Mouse (Mus musculus): ENCODE data around the gene Trnt1.

Trnt1 gene

DNA sequence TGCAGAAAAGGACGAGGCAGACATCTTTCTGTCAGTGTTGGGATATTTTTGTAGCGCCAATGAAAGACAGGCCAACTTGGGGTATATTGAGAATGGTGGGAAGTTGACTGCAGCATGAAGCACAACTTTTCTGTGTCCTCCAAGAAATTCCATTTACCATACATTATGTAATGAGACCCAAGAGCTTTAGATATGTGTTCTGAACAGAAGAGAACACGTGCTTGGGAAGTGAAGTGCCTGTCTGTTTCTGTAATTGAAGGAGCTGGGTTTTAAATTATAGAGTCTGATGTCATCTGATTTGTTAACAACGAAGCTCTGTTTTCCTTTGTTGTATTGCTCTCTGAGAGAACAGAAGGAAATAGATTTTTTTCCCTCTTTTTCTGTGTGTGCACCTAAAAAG is 1.1 kb downstream of the Trnt1 start:
- in situ Hi-C loops (cut with MboI; ENCODE audit: low sequenced_read_pairs) = no loop called here

GRCm38 (mm10) chr6:106787138-106787537 is 18.2 kb downstream of the Trnt1 start:
- in situ Hi-C loops (cut with MboI; ENCODE audit: low sequenced_read_pairs) = no loop called here

DNA sequence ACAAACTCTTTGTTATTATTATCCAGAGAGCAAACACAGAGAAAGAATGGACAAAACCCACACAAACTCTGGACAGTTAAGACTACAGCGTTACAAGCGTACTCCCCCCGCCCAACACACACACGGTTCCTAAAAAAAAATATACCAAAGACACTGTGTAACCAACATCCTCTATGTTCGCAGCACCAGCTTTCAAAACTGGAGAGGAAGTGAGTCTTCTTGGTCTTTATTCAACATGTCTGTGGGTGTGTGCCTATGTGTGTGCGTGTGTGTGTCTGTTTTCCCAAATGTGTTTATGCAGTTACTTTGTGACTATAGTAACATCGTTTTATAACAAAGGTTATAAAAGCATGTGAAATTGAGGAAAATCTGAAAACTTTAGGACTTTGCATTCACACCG is 22.5 kb downstream of the Trnt1 start:
- in situ Hi-C loops (cut with MboI; ENCODE audit: low sequenced_read_pairs) = no loop called here

DNA sequence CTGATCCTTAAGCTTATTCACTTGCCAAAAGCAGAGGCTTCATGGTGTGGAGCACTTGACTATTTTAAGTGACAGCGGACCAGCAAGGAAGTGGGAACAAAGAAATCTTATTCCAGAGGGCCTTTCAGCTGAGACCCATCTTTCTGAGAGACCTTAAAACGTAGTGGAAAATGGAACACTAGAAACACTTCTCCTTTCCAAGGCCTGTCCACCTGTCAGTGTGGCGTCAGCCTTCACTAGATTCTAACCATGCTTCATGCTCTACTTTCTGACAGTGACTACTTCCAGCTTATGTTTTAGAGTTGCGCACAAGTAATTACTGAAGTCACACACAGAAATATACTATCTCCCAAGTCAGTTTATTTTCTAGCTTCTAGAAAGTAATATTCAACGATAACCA is 23.6 kb downstream of the Trnt1 start:
- in situ Hi-C loops (cut with MboI; ENCODE audit: low sequenced_read_pairs) = no loop called here

- in situ Hi-C loops (cut with MboI; ENCODE audit: low sequenced_read_pairs) = no loop called here
These were observed 24.2 kb downstream of the Trnt1 start for GRCm38 (mm10) chr6:106793088-106793487.

DNA sequence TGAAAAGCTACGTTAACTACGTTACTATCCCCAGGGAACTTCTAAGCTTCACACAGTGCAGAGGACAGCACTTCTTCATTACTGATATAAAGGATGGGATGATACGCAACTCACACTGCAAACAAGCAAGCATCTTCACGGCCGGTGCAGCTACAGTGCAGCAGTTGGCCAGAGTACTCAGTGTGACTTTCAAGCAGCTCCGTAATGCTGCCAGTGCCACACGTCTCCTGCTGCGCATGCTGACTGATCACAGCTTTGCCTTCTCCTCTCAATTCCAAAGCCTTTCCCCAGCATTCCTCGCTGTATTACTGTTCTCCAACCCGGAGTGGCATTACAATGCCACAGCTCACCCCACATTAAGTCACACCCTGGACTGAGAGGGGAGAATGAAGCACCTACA is 24.7 kb downstream of the Trnt1 start:
- in situ Hi-C loops (cut with MboI; ENCODE audit: low sequenced_read_pairs) = no loop called here

GRCm38 (mm10) chr6:106794094-106794814 is 25.3 kb downstream of the Trnt1 start:
- in situ Hi-C loops (cut with MboI; ENCODE audit: low sequenced_read_pairs) = no loop called here

- in situ Hi-C loops (cut with MboI; ENCODE audit: low sequenced_read_pairs) = loop anchor here (25.0 kb wide), 1 partner anchor 1263 kb away; the partner anchor contains the start of gene Setmar
These were observed 30.7 kb downstream of the Trnt1 start, which contains the start of gene Crbn for GRCm38 (mm10) chr6:106799333-106800226. Gene Crbn, minus strand, starts transcription at chr6:106800077.

- in situ Hi-C loops (cut with MboI; ENCODE audit: low sequenced_read_pairs) = loop anchor here (25.0 kb wide), 1 partner anchor 1262 kb away; the partner anchor contains the start of gene Setmar
These were observed 31.3 kb downstream of the Trnt1 start for GRCm38 (mm10) chr6:106800227-106800557.

DNA sequence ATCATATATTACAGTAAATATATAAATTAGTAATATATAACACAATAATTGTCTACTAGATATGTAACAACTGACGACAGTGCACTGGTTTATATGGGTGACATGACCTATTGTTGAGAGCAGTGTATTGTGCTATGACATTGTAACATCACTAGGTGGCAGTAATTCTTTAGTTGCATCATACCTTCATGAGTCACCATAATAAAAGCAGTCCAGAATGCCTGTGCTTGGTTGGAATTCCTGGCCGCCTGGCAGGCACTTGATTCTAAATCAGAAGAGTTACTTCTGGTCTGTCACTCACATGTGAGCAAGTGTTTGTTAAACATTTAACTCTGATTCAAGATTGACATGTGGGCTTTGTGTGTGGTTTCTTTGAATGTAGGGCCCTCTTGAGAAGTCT is 36.0 kb downstream of the Trnt1 start:
- in situ Hi-C loops (cut with MboI; ENCODE audit: low sequenced_read_pairs) = loop anchor here (25.0 kb wide), 1 partner anchor 1257 kb away; the partner anchor contains the start of gene Setmar

DNA sequence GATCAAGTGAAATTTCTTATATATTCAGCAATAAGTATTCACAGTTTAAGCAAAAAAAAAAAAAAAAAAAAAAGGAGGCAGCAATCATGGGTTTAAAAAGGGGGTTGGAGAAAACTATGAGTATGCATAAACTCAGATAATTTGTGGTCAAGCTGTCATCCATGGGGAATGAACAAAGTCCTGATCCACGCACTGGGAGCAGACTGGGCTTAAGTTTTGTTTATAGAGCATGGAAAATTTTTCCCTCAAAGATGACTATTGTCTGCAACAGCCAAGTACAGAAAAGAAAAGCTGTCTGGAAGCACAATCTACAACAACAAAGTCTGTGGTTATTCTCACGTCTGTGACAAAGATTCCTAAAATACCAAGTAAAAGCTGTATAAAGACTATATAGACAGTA is 40.2 kb downstream of the Trnt1 start:
- in situ Hi-C loops (cut with MboI; ENCODE audit: low sequenced_read_pairs) = loop anchor here (25.0 kb wide), 1 partner anchor 1253 kb away; the partner anchor contains the start of gene Setmar

GRCm38 (mm10) chr6:106810686-106811085 is 41.8 kb downstream of the Trnt1 start:
- in situ Hi-C loops (cut with MboI; ENCODE audit: low sequenced_read_pairs) = loop anchor here (25.0 kb wide), 1 partner anchor 1252 kb away; the partner anchor contains the start of gene Setmar

DNA sequence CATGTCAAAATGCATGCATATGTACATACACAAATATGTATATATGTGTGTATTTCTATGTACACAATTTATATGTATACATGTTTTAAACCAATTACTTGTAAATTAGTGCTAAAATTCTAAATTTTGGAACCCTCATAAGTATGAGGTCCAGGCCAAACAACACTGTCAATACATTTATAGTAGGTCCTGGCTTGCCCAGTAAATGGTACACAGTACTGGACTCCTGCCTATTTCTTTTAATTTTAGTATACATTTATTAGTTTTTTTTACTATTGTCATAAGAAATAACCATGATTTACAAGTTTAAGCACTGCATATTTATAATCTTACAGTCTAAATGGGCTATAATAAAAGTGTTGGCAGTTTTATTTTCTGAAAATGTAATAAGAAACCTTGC is 50.3 kb downstream of the Trnt1 start:
- in situ Hi-C loops (cut with MboI; ENCODE audit: low sequenced_read_pairs) = loop anchor here (25.0 kb wide), 1 partner anchor 1243 kb away; the partner anchor contains the start of gene Setmar

- in situ Hi-C loops (cut with MboI; ENCODE audit: low sequenced_read_pairs) = loop anchor here (25.0 kb wide), 1 partner anchor 1242 kb away; the partner anchor contains the start of gene Setmar
These were observed 51.0 kb downstream of the Trnt1 start for GRCm38 (mm10) chr6:106819906-106820305.

GRCm38 (mm10) chr6:106820566-106820965 is 51.6 kb downstream of the Trnt1 start:
- in situ Hi-C loops (cut with MboI; ENCODE audit: low sequenced_read_pairs) = loop anchor here (25.0 kb wide), 1 partner anchor 1242 kb away; the partner anchor contains the start of gene Setmar

DNA sequence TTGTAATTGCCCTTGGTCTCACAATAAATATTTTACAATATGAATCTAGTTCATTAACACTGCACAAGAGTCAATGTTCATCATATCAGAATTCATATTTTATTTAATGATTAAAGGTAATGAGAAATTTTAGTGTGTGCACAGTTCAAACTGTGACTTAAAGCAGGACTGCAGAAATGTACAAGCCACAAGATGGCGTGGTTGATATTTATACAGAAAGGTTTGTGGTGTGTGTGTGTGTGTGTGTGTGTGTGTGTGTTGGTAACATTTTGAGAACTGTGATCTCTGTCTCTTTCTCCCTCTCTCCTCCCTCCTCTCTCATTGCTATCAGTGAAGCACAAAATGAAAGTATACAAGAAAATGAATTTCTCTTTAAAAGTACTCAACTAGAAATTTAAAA is 53.4 kb downstream of the Trnt1 start:
- in situ Hi-C loops (cut with MboI; ENCODE audit: low sequenced_read_pairs) = loop anchor here (25.0 kb wide), 1 partner anchor 1240 kb away; the partner anchor contains the start of gene Setmar

Data from CH12F3 (cell line).